Mouse (Mus musculus) left cerebral cortex, postnatal 14 days (tissue): ENCODE results near the gene Angptl2. TPM values are rescaled to one million over a fixed set of nuclear protein-coding genes. Genes with fewer than 3 reads are reported as not detected.

Source experiments
- DNase-seq, 2 experiments: peaks; one replicate each; pipeline ENCODE4 v3.0.0; 2021 to 2022; ENCODE audit warnings: low spot score in 2 of 2, mixed read lengths in 1 of 2
- intact Hi-C: fragments of 180-260 bp; cut with DNase I; formaldehyde crosslinking; loops from one replicate; pipeline ENCODE4 v1.15.1; 2025
- total RNA-seq, 2 experiments: library from RNA; stranded (reverse); gene quantifications; 2 replicates each; pipeline ENCODE4 v1.2.3; 2021

Angptl2 gene
- total RNA-seq, 2 experiments from 2014 or later, result 3.1 to 3.6 TPM

GRCm38 (mm10) chr2:33256769-33257537, 41.1 kb downstream of the Angptl2 start:
- intact Hi-C loops, result no loop called here
- no peak for DNase-seq

GRCm38 (mm10) chr2:33260772-33261171, 44.9 kb downstream of the Angptl2 start:
- intact Hi-C loops, result no loop called here
- DNase-seq, result peak; percentile 61 to 90

GRCm38 (mm10) chr2:33261475-33261874, 45.6 kb downstream of the Angptl2 start:
- DNase-seq, result no peak
- intact Hi-C loops, result no loop called here

- peak; percentile 49 to 64 for DNase-seq
- intact Hi-C loops, result no loop called here
Observed at GRCm38 (mm10) chr2:33265793-33266192, 49.9 kb downstream of the Angptl2 start.

GRCm38 (mm10) chr2:33267075-33267474, 51.2 kb downstream of the Angptl2 start:
- intact Hi-C loops, result no loop called here
- no peak for DNase-seq

- intact Hi-C loops, result no loop called here
- DNase-seq, result no peak
Observed at GRCm38 (mm10) chr2:33268384-33269131, 52.7 kb downstream of the Angptl2 start.

- intact Hi-C loops, result no loop called here
Observed at GRCm38 (mm10) chr2:33269132-33269493, 53.2 kb downstream of the Angptl2 start.

GRCm38 (mm10) chr2:33270569-33270968, 54.7 kb downstream of the Angptl2 start:
- intact Hi-C loops, result no loop called here

More at GRCm38 (mm10) chr2:33269132-33269493, 53.2 kb downstream of the Angptl2 start:
- DNase-seq, result no peak

GRCm38 (mm10) chr2:33271511-33271910, 55.6 kb downstream of the Angptl2 start:
- intact Hi-C loops, result no loop called here
- DNase-seq, result no peak

More at GRCm38 (mm10) chr2:33270569-33270968, 54.7 kb downstream of the Angptl2 start:
- DNase-seq, result no peak

- DNase-seq, result no peak
- intact Hi-C loops, result no loop called here
Observed at GRCm38 (mm10) chr2:33272665-33273439, 57.0 kb downstream of the Angptl2 start.

GRCm38 (mm10) chr2:33274719-33275490, 59.0 kb downstream of the Angptl2 start:
- no peak for DNase-seq
- intact Hi-C loops, result no loop called here

- DNase-seq, result no peak
- intact Hi-C loops, result no loop called here
Observed at GRCm38 (mm10) chr2:33279758-33280157, 63.9 kb downstream of the Angptl2 start.

- intact Hi-C loops, result no loop called here
- no peak for DNase-seq
Observed at GRCm38 (mm10) chr2:33280525-33280924, 64.7 kb downstream of the Angptl2 start.

GRCm38 (mm10) chr2:33281807-33282206, 65.9 kb downstream of the Angptl2 start:
- intact Hi-C loops, result no loop called here
- DNase-seq, result no peak

- no peak for DNase-seq
- intact Hi-C loops, result no loop called here
Observed at GRCm38 (mm10) chr2:33282877-33283276, 67.0 kb downstream of the Angptl2 start.

- DNase-seq, result no peak
- intact Hi-C loops, result no loop called here
Observed at GRCm38 (mm10) chr2:33283674-33284073, 67.8 kb downstream of the Angptl2 start.

- intact Hi-C loops, result no loop called here
- no peak for DNase-seq
Observed at GRCm38 (mm10) chr2:33288837-33289236, 73.0 kb downstream of the Angptl2 start.

- DNase-seq, result no peak
- intact Hi-C loops, result no loop called here
Observed at GRCm38 (mm10) chr2:33290491-33290890, 74.6 kb downstream of the Angptl2 start.

GRCm38 (mm10) chr2:33292057-33292456, 76.2 kb downstream of the Angptl2 start:
- no peak for DNase-seq
- intact Hi-C loops, result no loop called here
